Mouse (Mus musculus) olfactory bulb, adult 2 months (tissue): ENCODE results near the gene Syn1.

ENCODE experiments used
- CTCF ChIP-seq: fragments of 200-500 bp; IDR thresholded peaks from 2 replicates; pipeline ENCODE4 v1.5.1; 2012; ENCODE audit warnings: low read depth, mild to moderate bottlenecking, low read length, moderate library complexity; ENCODE audit not compliant: insufficient read depth
- POLR2A ChIP-seq: fragments of 200-500 bp; IDR thresholded peaks from 2 replicates; pipeline ENCODE4 v1.6.1; 2012; ENCODE audit warnings: mild to moderate bottlenecking, low read depth, low read length, moderate library complexity; ENCODE audit not compliant: insufficient read depth

DNA sequence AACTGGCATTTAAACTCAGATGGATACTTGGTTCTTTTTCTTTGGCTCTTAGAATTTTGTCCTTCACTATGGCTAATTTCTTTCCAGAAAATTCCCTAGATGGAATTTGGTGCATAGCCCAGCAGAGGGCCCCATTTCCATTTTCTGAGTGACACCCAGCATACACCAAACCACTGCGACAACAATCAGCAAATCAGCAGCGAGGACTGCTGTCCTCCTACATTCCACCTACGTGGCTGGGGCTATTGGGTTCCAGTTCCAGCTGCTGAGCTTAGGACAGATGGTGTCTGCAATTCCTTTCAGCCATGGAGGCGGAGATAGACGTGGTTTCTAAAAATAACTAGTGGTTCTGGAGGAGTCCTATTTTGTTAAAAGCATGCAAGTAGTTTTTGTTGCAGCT lies 91.9 kb downstream of the Syn1 start:
- TF ChIP-seq POLR2A (no peak), CTCF (no peak)
